Mouse (Mus musculus): ENCODE results near the gene Rnd1.

- no peak for TF ChIP-seq CTCF (IDR thresholded peaks at IDR 0.05; ENCODE audit: extremely low read depth, insufficient read depth, insufficient read length, insufficient replicate concordance)
- TF ChIP-seq POLR2A (IDR thresholded peaks at IDR 0.05; ENCODE audit: low read depth, low read length) = peak; percentile 85
Measured at GRCm38 (mm10) chr15:98676940-98677728, at the start of gene Rnd1.
